Mouse (Mus musculus): ENCODE measurements at regions not wholly inside any gene's neighbourhood (a gene's known extent, or its start where the extent isn't known, plus 50 kb on each side); places are given as distances from the start of the nearest gene placed in this dataset.

DNA sequence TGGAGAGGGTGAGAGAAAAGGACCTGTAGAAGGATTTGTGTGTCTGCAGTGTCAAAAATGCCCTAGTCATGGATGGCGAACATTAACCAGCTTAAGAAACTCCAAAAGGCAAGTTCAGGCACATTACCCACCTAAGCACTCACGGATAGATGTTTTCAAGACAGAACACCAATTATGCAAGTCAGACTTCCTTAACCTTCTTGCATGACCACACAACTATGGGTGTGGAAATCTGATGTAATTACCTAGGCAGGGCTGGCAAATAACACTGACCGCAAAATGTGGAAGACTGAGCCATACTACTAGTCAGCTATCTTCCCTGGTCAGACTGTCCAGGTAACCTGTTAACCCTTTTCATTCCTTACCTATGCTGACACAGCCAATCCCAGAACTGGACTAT is 81.0 kb upstream of the Mtap start:
- no peak overlapping the region for H3K4me2 ChIP-seq (ENCODE audit: low read length)
- 86% methylated on average over 3 of the region's 3 CpGs for WGBS

GRCm38 (mm10) chr4:89053606-89054005 is 83.3 kb upstream of the Mtap start:
- DNase-seq (ENCODE audit: low spot score), result no peak
- 49% methylated on average over 6 of the region's 6 CpGs for WGBS

More for the DNA sequence above, 81.0 kb upstream of the Mtap start:
- H3K27me3 ChIP-seq (replicated peaks; ENCODE audit: control insufficient read depth, insufficient read depth, low read length), result no peaks in the 10 kb centered on the region
- H3K4me1 ChIP-seq (replicated peaks; ENCODE audit: control insufficient read depth, insufficient read depth, low read length), result no peaks in the 10 kb centered on the region
- DNase-seq (ENCODE audit: low spot score), result no peak
- H3K27ac ChIP-seq (ENCODE audit: low read depth), result no peak overlapping the region
- H3K4me3 ChIP-seq (ENCODE audit: low read depth, low read length), result no peak overlapping the region
- H3K36me3 ChIP-seq (ENCODE audit: control insufficient read depth, insufficient read depth, low read length), result no peaks in the 10 kb centered on the region
- no peaks in the 10 kb centered on the region for H3K9me3 ChIP-seq (ENCODE audit: control insufficient read depth, low read length)
- no peak for ATAC-seq (replicated peaks; ENCODE audit: low FRiP score, low TSS enrichment, low read depth)
- no peak overlapping the region for H3K9ac ChIP-seq (ENCODE audit: low read length)

GRCm38 (mm10) chr4:89051897-89052296 is 85.0 kb upstream of the Mtap start:
- ATAC-seq (replicated peaks; ENCODE audit: low FRiP score, low TSS enrichment, low read depth), result no peak
- no peaks in the 10 kb centered on the region for H3K4me1 ChIP-seq (replicated peaks; ENCODE audit: control insufficient read depth, insufficient read depth, low read length)
- H3K36me3 ChIP-seq (ENCODE audit: control insufficient read depth, insufficient read depth, low read length), result no peaks in the 10 kb centered on the region
- no peak for DNase-seq (ENCODE audit: low spot score)
- H3K9me3 ChIP-seq (ENCODE audit: control insufficient read depth, low read length), result no peaks in the 10 kb centered on the region
- WGBS, result 69% methylated on average over 5 of the region's 5 CpGs
- no peak overlapping the region for H3K4me3 ChIP-seq (ENCODE audit: low read depth, low read length)
- H3K4me2 ChIP-seq (ENCODE audit: low read length), result no peak overlapping the region
- no peak overlapping the region for H3K9ac ChIP-seq (ENCODE audit: low read length)
- no peaks in the 10 kb centered on the region for H3K27me3 ChIP-seq (replicated peaks; ENCODE audit: control insufficient read depth, insufficient read depth, low read length)
- no peak overlapping the region for H3K27ac ChIP-seq (ENCODE audit: low read depth)

More at GRCm38 (mm10) chr4:89053606-89054005, 83.3 kb upstream of the Mtap start:
- H3K9ac ChIP-seq (ENCODE audit: low read length), result no peak overlapping the region
- no peak overlapping the region for H3K4me2 ChIP-seq (ENCODE audit: low read length)
- no peak overlapping the region for H3K4me3 ChIP-seq (ENCODE audit: low read depth, low read length)
- no peaks in the 10 kb centered on the region for H3K4me1 ChIP-seq (replicated peaks; ENCODE audit: control insufficient read depth, insufficient read depth, low read length)
- H3K36me3 ChIP-seq (ENCODE audit: control insufficient read depth, insufficient read depth, low read length), result no peaks in the 10 kb centered on the region
- ATAC-seq (replicated peaks; ENCODE audit: low FRiP score, low TSS enrichment, low read depth), result no peak
- no peaks in the 10 kb centered on the region for H3K27me3 ChIP-seq (replicated peaks; ENCODE audit: control insufficient read depth, insufficient read depth, low read length)
- H3K9me3 ChIP-seq (ENCODE audit: control insufficient read depth, low read length), result no peaks in the 10 kb centered on the region
- H3K27ac ChIP-seq (ENCODE audit: low read depth), result no peak overlapping the region

GRCm38 (mm10) chr4:89050551-89051199 is 86.2 kb upstream of the Mtap start:
- no peak overlapping the region for H3K4me3 ChIP-seq (ENCODE audit: low read depth, low read length)
- no peaks in the 10 kb centered on the region for H3K36me3 ChIP-seq (ENCODE audit: control insufficient read depth, insufficient read depth, low read length)
- no peaks in the 10 kb centered on the region for H3K4me1 ChIP-seq (replicated peaks; ENCODE audit: control insufficient read depth, insufficient read depth, low read length)
- no peaks in the 10 kb centered on the region for H3K9me3 ChIP-seq (ENCODE audit: control insufficient read depth, low read length)
- no peaks in the 10 kb centered on the region for H3K27me3 ChIP-seq (replicated peaks; ENCODE audit: control insufficient read depth, insufficient read depth, low read length)
- ATAC-seq (replicated peaks; ENCODE audit: low FRiP score, low TSS enrichment, low read depth) (no peak), DNase-seq (ENCODE audit: low spot score) (no peak)
- H3K27ac ChIP-seq (ENCODE audit: low read depth), result no peak overlapping the region
- H3K9ac ChIP-seq (ENCODE audit: low read length), result no peak overlapping the region
- 78% methylated on average over 4 of the region's 4 CpGs for WGBS
- no peak overlapping the region for H3K4me2 ChIP-seq (ENCODE audit: low read length)

DNA sequence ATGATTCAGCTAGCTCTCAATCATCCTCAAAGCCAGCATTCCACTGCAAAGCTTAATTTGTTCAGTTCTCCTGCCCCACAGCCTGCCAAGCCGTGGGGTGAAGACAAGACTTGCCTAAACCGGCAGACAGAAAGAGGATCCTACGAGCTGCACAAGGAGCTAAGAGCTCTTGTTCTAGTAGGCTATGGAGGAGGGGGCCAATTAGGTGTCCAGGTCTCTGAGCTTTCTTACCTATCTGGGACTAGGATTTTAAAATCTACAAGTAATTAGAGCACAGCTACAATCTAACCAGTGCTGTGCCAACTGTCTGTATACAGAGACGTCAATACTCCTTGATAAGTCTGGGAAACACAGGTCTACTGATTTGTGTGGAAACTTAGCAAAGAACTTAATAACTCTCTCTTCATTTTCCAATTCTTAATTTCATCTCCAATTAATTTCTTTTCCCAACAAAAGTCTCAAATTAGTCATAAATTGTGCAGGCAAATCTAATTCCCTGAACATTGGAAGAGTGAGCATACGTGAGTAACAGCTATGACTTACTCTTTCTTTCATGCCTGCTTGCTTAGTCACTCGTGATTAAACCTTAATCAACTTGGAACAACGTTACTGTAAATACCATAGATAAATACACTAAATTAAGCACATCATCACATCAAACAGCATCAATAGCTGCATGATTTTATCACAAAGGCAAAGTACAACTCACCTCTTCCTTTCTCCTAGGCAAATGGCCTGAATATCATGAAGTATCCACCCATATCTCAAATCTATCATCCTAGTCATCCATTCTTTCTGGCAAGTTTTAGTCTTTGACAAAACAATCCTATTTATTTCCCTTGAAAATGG is 87.1 kb upstream of the Mtap start:
- H3K4me3 ChIP-seq (ENCODE audit: low read depth, low read length), result no peak overlapping the region
- no peaks in the 10 kb centered on the region for H3K36me3 ChIP-seq (ENCODE audit: control insufficient read depth, insufficient read depth, low read length)
- 69% methylated on average over 7 of the region's 7 CpGs for WGBS
- H3K27me3 ChIP-seq (replicated peaks; ENCODE audit: control insufficient read depth, insufficient read depth, low read length), result no peaks in the 10 kb centered on the region
- ATAC-seq (replicated peaks; ENCODE audit: low FRiP score, low TSS enrichment, low read depth) (no peak), DNase-seq (ENCODE audit: low spot score) (no peak)
- no peak overlapping the region for H3K4me2 ChIP-seq (ENCODE audit: low read length)
- H3K9ac ChIP-seq (ENCODE audit: low read length), result no peak overlapping the region
- no peak overlapping the region for H3K27ac ChIP-seq (ENCODE audit: low read depth)
- no peaks in the 10 kb centered on the region for H3K9me3 ChIP-seq (ENCODE audit: control insufficient read depth, low read length)
- no peaks in the 10 kb centered on the region for H3K4me1 ChIP-seq (replicated peaks; ENCODE audit: control insufficient read depth, insufficient read depth, low read length)

DNA sequence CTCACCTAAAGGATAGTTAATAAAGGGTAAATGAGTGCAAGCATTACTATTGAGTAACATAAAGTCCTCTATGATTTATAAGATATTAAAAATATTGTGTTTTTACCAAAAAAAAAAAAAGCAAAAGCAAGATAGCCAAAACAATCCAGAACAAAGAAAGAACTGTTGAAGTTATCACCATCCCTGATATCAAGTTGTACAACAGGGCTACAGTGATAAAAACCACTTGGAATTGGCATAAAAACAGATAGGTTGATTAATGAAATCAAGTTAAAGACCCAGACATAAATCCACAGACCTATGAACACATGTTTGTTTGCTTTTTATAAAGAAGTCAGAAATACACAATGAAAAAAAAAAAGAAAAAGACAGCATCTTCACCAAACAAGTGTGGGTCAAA is 92.4 kb upstream of the Mtap start:
- Histone ChIP-seq H3K4me3 (ENCODE audit: low read depth, low read length) (no peak overlapping the region), H3K4me2 (ENCODE audit: low read length) (no peak overlapping the region), H3K9me3 (ENCODE audit: control insufficient read depth, low read length) (no peaks in the 10 kb centered on the region), H3K36me3 (ENCODE audit: control insufficient read depth, insufficient read depth, low read length) (no peaks in the 10 kb centered on the region), H3K27ac (ENCODE audit: low read depth) (no peak overlapping the region), H3K27me3 (replicated peaks; ENCODE audit: control insufficient read depth, insufficient read depth, low read length) (no peaks in the 10 kb centered on the region), H3K4me1 (replicated peaks; ENCODE audit: control insufficient read depth, insufficient read depth, low read length) (no peaks in the 10 kb centered on the region), H3K9ac (ENCODE audit: low read length) (no peak overlapping the region)
- no peak for DNase-seq (ENCODE audit: low spot score)
- ATAC-seq (replicated peaks; ENCODE audit: low FRiP score, low TSS enrichment, low read depth), result no peak

- H3K4me2 ChIP-seq (ENCODE audit: low read length), result no peak overlapping the region
- no peak overlapping the region for H3K27ac ChIP-seq (ENCODE audit: low read depth)
- H3K9ac ChIP-seq (ENCODE audit: low read length), result no peak overlapping the region
- H3K4me3 ChIP-seq (ENCODE audit: low read depth, low read length), result no peak overlapping the region
- 73% methylated on average over 1 of the region's 1 CpGs for WGBS
- H3K4me1 ChIP-seq (replicated peaks; ENCODE audit: control insufficient read depth, insufficient read depth, low read length), result no peaks in the 10 kb centered on the region
- ATAC-seq (replicated peaks; ENCODE audit: low FRiP score, low TSS enrichment, low read depth), result no peak
- no peaks in the 10 kb centered on the region for H3K9me3 ChIP-seq (ENCODE audit: control insufficient read depth, low read length)
- no peaks in the 10 kb centered on the region for H3K36me3 ChIP-seq (ENCODE audit: control insufficient read depth, insufficient read depth, low read length)
- no peaks in the 10 kb centered on the region for H3K27me3 ChIP-seq (replicated peaks; ENCODE audit: control insufficient read depth, insufficient read depth, low read length)
- DNase-seq (ENCODE audit: low spot score), result no peak
Measured at GRCm38 (mm10) chr4:89043982-89044381, 92.9 kb upstream of the Mtap start.

GRCm38 (mm10) chr4:89040856-89041255 is 96.1 kb upstream of the Mtap start:
- ATAC-seq (replicated peaks; ENCODE audit: low FRiP score, low TSS enrichment, low read depth) (no peak), DNase-seq (ENCODE audit: low spot score) (no peak)
- Histone ChIP-seq H3K4me2 (ENCODE audit: low read length) (no peak overlapping the region), H3K4me3 (ENCODE audit: low read depth, low read length) (no peak overlapping the region), H3K27me3 (replicated peaks; ENCODE audit: control insufficient read depth, insufficient read depth, low read length) (no peaks in the 10 kb centered on the region), H3K9me3 (ENCODE audit: control insufficient read depth, low read length) (no peaks in the 10 kb centered on the region), H3K36me3 (ENCODE audit: control insufficient read depth, insufficient read depth, low read length) (no peaks in the 10 kb centered on the region), H3K27ac (ENCODE audit: low read depth) (no peak overlapping the region), H3K9ac (ENCODE audit: low read length) (no peak overlapping the region), H3K4me1 (replicated peaks; ENCODE audit: control insufficient read depth, insufficient read depth, low read length) (no peaks in the 10 kb centered on the region)
- 62% methylated on average over 5 of the region's 5 CpGs for WGBS

- Histone ChIP-seq H3K4me2 (ENCODE audit: low read length) (no peak overlapping the region), H3K9ac (ENCODE audit: low read length) (no peak overlapping the region), H3K9me3 (ENCODE audit: control insufficient read depth, low read length) (no peaks in the 10 kb centered on the region), H3K27me3 (replicated peaks; ENCODE audit: control insufficient read depth, insufficient read depth, low read length) (no peaks in the 10 kb centered on the region), H3K4me1 (replicated peaks; ENCODE audit: control insufficient read depth, insufficient read depth, low read length) (no peaks in the 10 kb centered on the region), H3K36me3 (ENCODE audit: control insufficient read depth, insufficient read depth, low read length) (no peaks in the 10 kb centered on the region), H3K27ac (ENCODE audit: low read depth) (no peak overlapping the region), H3K4me3 (ENCODE audit: low read depth, low read length) (no peak overlapping the region)
- WGBS, result 65% methylated on average over 5 of the region's 5 CpGs
- ATAC-seq (replicated peaks; ENCODE audit: low FRiP score, low TSS enrichment, low read depth), result no peak
- no peak for DNase-seq (ENCODE audit: low spot score)
Measured at GRCm38 (mm10) chr4:89038906-89039305, 98.0 kb upstream of the Mtap start.

Data from intestine, embryonic 14.5 days (tissue).